ENCODE assay signal across 20 mouse cellular contexts in the genomic region with DNA sequence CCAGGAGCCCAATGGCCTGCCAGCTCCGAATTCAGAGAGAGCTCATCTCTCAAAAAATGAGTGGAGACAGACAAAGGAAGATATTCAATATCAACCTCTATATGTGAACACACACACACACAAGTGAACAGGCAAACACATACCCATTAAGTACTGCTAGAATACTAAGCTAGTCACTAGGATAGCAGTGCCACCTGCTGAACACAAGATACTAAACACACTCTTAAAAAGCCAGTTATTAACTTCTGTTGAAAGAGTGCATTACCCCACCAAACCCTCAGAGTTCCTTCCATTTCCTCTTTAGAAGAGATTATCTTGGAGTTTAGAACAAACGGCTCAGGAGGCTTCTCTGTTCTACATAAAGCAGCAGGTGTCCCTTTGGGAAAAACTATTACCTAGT. TPM values are rescaled to one million over a fixed set of nuclear protein-coding genes. Genes with fewer than 3 reads are reported as not detected.
"Had no signal": no experiment of that assay in that cellular context is flagged by ENCODE, and none has a peak within 500 bp of the region (broad histone marks: within the 10 kb centered on the region; RNA-seq: fewer than 3 reads in every experiment).

No protein-coding gene starts in this region.

- H3K36me3 ChIP-seq: neural tube, embryonic 13.5 days had no signal

- H3K4me2 ChIP-seq: liver, embryonic 13.5 days; midbrain, embryonic 11.5 days; neural tube, embryonic 13.5 days had no signal

- ATAC-seq: inflammation-experienced regulatory T-cells, adult 6 months had no signal

- DNase-seq: kidney, adult 11 months; kidney, adult 8-10 months; layer of hippocampus, postnatal 36 days; liver, embryonic 13.5 days; lung, adult 2 months; midbrain, embryonic 14.5 days; retina, postnatal 1 day; right cerebral cortex, postnatal 25 days; spleen, adult 18-20 months; thymus, adult 2 months; thymus, postnatal 14 days; thymus, postnatal 4 days had no signal

- H3K9ac ChIP-seq: liver, embryonic 13.5 days; neural tube, embryonic 13.5 days had no signal

- H3K4me3 ChIP-seq: left cerebral cortex, adult 2 months; liver, embryonic 13.5 days; neural tube, embryonic 13.5 days had no signal

- H3K27ac ChIP-seq: left cerebral cortex, adult 2 months; liver, embryonic 13.5 days; neural tube, embryonic 13.5 days had no signal

- H3K27me3 ChIP-seq: liver, embryonic 13.5 days; neural tube, embryonic 13.5 days had no signal

- H3K9me3 ChIP-seq: liver, embryonic 13.5 days; neural tube, embryonic 13.5 days had no signal

RNA-seq across cellular contexts. Expression of a gene that starts 39.8 kb away (rescaled TPM):
- total RNA-seq: megakaryocyte-erythroid progenitor cell, adult 5-6 weeks; neutrophil, adult 5-6 weeks had no signal
- polyA plus RNA-seq: inflammation-experienced regulatory T-cells, adult 6 months; liver, embryonic 16.5 days had no signal

RNA-seq across cellular contexts. Expression of a gene that starts 57.4 kb away (rescaled TPM):
- total RNA-seq: liver, adult 2 months; megakaryocyte-erythroid progenitor cell, adult 5-6 weeks had no signal
- polyA plus RNA-seq: liver, adult 2 months; lung, adult 2 months had no signal
